Mouse (Mus musculus) kidney, embryonic 15.5 days (tissue): Measurements from ENCODE around the gene Ogdh. TPM values are rescaled to one million over a fixed set of nuclear protein-coding genes. Genes with fewer than 3 reads are reported as not detected.

Experiments
- ATAC-seq: fragments of 200-750 bp; cut with Nextera tagmentation; replicated peaks from 2 replicates; pipeline ENCODE4 v1.8.0; 2017; ENCODE audit warnings: moderate TSS enrichment; ENCODE audit not compliant: low FRiP score
- H3K27ac ChIP-seq: fragments of 300-500 bp; sonication (generic); 2 replicates; pipeline ENCODE4 v1.5.1; 2015; ENCODE audit warnings: mild to moderate bottlenecking, inconsistent platforms
- H3K27me3 ChIP-seq: fragments of 300-500 bp; sonication (generic); 2 replicates; pipeline ENCODE4 v1.6.1; 2015; ENCODE audit warnings: inconsistent platforms
- H3K36me3 ChIP-seq: fragments of 300-500 bp; sonication (generic); 2 replicates; pipeline ENCODE4 v1.6.1; 2015; ENCODE audit warnings: inconsistent platforms
- H3K4me1 ChIP-seq: fragments of 300-500 bp; sonication (generic); 2 replicates; pipeline ENCODE4 v1.6.1; 2015; ENCODE audit warnings: inconsistent platforms
- H3K4me2 ChIP-seq: fragments of 300-500 bp; sonication (generic); 2 replicates; pipeline ENCODE4 v1.6.1; 2015; ENCODE audit warnings: moderate library complexity, mild to moderate bottlenecking, inconsistent platforms
- H3K4me3 ChIP-seq: fragments of 300-500 bp; sonication (generic); replicated peaks from 2 replicates; pipeline ENCODE4 v1.5.1; 2015; ENCODE audit warnings: mild to moderate bottlenecking, inconsistent platforms
- H3K9ac ChIP-seq: fragments of 300-500 bp; sonication (generic); 2 replicates; pipeline ENCODE4 v1.6.1; 2015; ENCODE audit warnings: mild to moderate bottlenecking, inconsistent platforms
- H3K9me3 ChIP-seq: fragments of 300-500 bp; sonication (generic); replicated peaks from 2 replicates; pipeline ENCODE4 v1.6.1; 2016; ENCODE audit warnings: inconsistent platforms
- WGBS: fragments of 180-500 bp; shearing (Covaris S2); methylation state at CpG from one replicate; pipeline ENCODE4 v1.1.7; 2015; ENCODE audit warnings: mixed read lengths; 5-methylcytosine and 5-hydroxymethylcytosine counted together
- polyA plus RNA-seq: library from polyadenylated mRNA; unstranded; fragments of >200 nt; fragmentation: Nextera tagmentation; extraction: Ambion mirVana; gene quantifications from 2 replicates; pipeline ENCODE4 v1.2.1, GENCODE M21; 2015

The Ogdh gene
- polyA plus RNA-seq, 1 experiment from 2014 or later: 131 TPM

DNA sequence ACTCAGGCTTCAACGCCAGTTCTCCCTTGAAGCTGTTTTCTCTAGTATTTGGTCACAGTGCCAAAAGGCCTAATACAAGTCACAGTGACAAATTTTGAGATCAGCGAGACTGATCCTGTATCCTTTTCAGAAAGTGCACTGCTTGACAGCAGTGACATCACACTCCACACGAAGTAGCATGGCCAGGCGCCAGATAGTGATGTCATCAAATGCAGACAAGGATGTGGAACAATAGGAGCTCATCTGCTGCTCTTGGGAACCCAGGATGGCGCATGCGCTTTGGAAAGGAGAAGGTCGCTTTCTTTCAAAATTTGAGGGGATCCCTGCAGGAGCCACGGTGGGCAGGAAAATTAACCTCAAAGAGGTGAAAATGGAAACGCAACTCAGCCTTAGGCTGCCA, 81.4 kb downstream of the Ogdh start:
- no peak overlapping the region for H3K9ac ChIP-seq
- H3K36me3 ChIP-seq: no peaks in the 10 kb centered on the region
- H3K4me2 ChIP-seq: no peak overlapping the region
- H3K27me3 ChIP-seq: no peaks in the 10 kb centered on the region
- H3K4me1 ChIP-seq: no peaks in the 10 kb centered on the region
- no peak overlapping the region for H3K4me3 ChIP-seq
- no peak overlapping the region for H3K27ac ChIP-seq
- 90% methylated on average over 9 of the region's 9 CpGs for WGBS
- no peaks in the 10 kb centered on the region for H3K9me3 ChIP-seq
- no peak for ATAC-seq

DNA sequence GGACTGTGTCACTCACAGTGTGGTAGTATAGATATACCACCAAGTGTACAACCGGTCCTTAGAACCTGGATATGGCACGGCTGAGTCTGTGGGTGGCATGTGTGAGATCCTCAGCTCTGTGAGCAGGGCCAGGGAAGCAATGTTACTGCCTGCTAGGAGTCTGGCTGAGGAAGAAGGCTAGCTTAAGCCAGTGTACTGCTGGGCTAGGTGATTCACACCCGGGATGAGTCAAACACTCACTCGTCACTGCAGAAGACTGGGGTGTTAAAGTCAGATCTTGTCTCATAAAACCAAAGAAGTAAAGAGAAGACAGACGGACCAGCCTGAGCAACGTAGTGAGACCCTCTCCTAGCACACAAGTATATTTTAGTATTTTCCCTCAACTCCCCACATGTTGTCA, 89.5 kb downstream of the Ogdh start:
- H3K36me3 ChIP-seq: no peaks in the 10 kb centered on the region
- H3K4me3 ChIP-seq: no peak overlapping the region
- no peaks in the 10 kb centered on the region for H3K4me1 ChIP-seq
- no peaks in the 10 kb centered on the region for H3K9me3 ChIP-seq
- no peaks in the 10 kb centered on the region for H3K27me3 ChIP-seq
- H3K4me2 ChIP-seq: no peak overlapping the region
- no peak overlapping the region for H3K9ac ChIP-seq
- 78% methylated on average over 6 of the region's 6 CpGs for WGBS
- no peak overlapping the region for H3K27ac ChIP-seq
- no peak for ATAC-seq

DNA sequence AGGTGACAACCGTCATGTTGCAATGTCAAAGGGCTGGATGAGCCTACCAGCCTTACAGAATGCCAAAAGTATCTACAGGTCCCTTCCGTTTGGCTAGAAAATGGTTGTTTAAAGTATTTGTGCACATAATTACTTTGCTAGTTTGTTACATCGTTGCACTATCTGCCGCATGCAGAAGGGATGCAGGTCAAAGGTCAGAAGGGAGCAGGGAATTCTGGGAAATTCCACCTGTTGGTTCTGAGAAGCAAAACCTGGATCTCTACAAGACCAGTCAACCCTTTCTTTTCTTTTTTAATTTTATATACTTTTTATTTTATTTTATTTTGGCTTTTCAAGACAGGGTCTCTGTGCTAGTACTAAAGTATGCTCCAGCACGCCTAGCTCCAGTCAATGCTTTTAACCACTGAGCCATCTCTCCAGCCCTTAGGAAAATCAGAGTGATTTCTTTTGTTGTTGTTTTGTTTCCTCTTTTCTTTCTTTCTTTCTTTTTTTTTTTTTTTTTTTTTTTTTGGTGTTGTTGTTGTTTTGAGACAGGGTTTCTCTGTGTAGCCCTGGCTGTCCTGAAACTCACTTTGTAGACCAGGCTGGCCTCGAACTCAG, 96.8 kb downstream of the Ogdh start:
- Histone ChIP-seq H3K9me3 (no peaks in the 10 kb centered on the region), H3K4me2 (peak overlapping the region; percentile 80; the same call in 1 of the 2 replicates), H3K9ac (0 out of 2 replicates have a peak overlapping the region, but pooled peaks have one; percentile 76), H3K4me3 (peak overlapping the region; percentile 83; the same call in 1 of the 2 replicates), H3K27ac (peak overlapping the region; percentile 99), H3K27me3 (no peaks in the 10 kb centered on the region), H3K36me3 (peaks cover 8% of the 10 kb centered on the region), H3K4me1 (peaks cover 25% of the 10 kb centered on the region)
- WGBS: 92% methylated on average over 6 of the region's 6 CpGs
- ATAC-seq: no peak

DNA sequence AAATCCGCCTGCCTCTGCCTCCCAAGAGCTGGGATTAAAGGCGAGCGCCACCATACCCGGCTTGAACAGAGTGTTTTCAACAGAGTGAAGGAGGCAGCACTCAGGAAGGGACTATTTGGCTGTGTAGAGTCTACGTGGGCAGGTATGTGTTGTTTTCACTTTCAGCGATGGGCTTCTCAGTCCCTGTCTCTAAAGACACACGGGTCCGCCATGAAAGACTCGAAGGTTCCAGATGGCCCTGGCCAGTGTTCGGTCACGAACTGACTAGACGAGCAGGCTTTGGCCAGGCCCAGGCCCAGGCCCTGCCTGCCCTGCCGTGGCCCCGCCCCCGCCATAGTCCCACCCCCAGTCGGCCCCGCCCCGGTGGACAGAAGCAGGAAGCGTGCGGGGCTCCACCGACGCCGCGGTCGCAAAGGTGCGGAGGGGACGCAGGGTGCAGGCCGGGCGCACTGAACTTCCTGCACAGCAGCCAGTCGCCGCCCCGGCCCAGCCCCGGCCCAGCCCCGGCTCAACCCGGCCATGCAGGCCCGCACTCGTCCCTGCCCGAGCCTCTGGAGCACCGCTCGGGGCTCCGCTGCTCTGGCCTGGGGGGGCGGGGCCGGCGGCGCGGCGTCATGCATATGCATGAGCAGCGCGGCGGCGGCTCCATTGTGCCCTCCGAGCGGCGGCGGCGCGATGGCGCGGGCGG, 97.4 kb downstream of the Ogdh start, which contains the start of gene Zmiz2:
Gene Zmiz2, plus strand, starts transcription at position 349 of the 688 bp plus-strand sequence.
- WGBS: 8% methylated on average over 59 of the region's 60 CpGs
- Histone ChIP-seq H3K27ac (peak within 1 kb of the TSS; percentile 99), H3K9ac (peak within 1 kb of the TSS; percentile 76), H3K4me2 (peak within 1 kb of the TSS; percentile 80), H3K9me3 (no peaks in the 10 kb centered on the region), H3K27me3 (no peaks in the 10 kb centered on the region), H3K4me1 (peaks cover 25% of the 10 kb centered on the region), H3K4me3 (peak within 1 kb of the TSS; percentile 83), H3K36me3 (peaks cover 9% of the 10 kb centered on the region)
- ATAC-seq: peak; percentile 99

DNA sequence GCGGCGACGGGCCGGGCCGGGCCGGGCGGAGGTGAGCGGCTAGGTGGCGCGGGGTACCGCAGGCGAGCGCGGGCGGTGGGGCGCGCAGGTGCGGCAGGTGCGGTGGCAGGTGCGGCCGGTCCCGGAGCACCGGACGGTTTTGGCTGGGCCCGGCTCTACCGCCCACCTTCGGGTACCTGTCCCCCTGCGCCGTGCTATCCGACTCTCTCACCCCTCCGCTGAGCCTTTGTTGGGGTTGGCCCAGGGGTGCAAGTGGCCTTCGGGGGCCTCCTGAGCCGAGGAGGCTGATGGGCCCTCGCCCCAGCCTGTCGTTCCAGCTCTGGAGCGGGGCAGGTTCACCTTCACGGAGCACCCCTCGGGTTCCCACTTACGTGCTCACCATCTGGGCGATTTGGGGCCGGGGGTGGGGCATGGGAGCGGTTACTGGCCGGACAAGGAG, 98.1 kb downstream of the Ogdh start:
- H3K4me1 ChIP-seq: peaks cover 25% of the 10 kb centered on the region
- H3K36me3 ChIP-seq: peaks cover 15% of the 10 kb centered on the region
- H3K4me3 ChIP-seq: peak overlapping the region; percentile 83
- WGBS: 0% methylated on average over 26 of the region's 43 CpGs
- peak overlapping the region; percentile 99 for H3K27ac ChIP-seq
- H3K4me2 ChIP-seq: peak overlapping the region; percentile 80
- peak overlapping the region; percentile 76 for H3K9ac ChIP-seq
- ATAC-seq: peak; percentile 37; the same call in 1 of the 2 replicates
- no peaks in the 10 kb centered on the region for H3K27me3 ChIP-seq
- H3K9me3 ChIP-seq: no peaks in the 10 kb centered on the region

DNA sequence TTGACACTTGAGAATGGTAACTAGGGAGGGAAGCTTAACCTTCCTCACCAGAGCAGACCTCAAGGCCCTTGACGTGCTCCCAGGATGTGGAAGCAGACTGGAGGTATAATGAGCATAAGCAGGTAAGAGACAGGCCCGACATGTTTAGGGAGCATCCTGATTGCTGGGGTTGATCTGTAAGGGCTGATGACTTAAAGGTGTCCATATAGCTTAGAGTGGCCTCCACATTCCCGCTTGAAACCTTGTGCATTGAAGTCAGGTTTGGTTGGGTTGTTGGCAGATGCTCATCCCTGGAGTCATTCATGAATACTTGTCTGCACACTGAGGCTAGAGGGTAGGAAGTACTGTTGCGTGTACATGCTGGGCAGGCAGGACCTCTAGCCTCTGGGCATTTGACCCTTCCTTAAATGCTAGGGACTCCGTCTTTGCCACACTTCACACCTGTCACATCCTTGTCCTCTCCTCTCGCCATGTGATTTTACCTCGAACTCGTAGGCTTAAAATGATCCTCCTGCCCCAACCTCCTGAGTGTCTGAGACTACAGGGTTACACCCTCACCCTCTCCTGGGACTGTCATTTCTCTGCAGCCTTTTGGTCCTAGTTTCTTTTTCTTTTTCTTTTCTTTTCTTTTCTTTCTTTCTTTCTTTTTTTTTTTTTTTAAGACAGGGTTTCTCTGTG, 99.1 kb downstream of the Ogdh start:
- ATAC-seq: no peak
- Histone ChIP-seq H3K9ac (peak overlapping the region; percentile 76), H3K27me3 (no peaks in the 10 kb centered on the region), H3K36me3 (peaks cover 25% of the 10 kb centered on the region), H3K4me2 (peak overlapping the region; percentile 80), H3K4me3 (peak overlapping the region; percentile 83), H3K9me3 (no peaks in the 10 kb centered on the region), H3K27ac (no peak overlapping the region), H3K4me1 (peaks cover 25% of the 10 kb centered on the region)
- WGBS: 79% methylated on average over 8 of the region's 8 CpGs

DNA sequence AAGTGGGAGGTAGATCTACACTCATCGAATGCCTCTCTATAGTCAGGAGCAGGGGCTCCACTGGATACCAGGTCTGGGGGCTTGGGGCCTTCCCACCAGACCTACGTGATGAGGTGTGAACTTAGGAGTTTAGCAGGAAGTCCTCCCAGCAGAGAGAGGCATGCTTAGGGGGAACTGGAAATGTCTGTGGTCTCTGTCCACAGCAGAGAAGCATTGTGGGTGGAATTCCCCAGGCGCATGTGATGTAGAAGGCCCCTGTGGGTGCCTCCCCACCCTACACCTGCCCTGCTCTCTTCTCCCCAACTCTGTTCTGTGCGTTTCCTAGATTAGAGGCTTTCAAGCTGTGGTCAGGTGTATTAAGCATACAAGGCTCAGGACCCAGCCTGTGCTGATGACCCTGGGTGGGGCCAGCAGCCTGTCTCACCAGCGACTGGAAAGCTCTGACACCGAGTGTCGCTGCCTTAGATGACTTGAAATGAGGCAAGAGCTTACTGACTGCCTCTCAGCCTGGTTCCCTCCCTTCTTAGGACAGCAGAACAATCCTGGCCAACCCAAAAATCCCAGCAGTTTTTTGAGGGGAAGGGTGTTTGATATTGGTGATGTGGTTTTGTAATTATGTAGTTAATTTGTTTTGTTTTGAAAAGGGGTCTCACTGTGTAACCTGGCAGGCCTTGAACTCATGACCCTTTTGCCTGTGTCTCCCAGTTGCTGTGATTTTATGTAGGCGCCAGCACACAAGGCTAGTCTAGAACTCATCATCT, 100.3 kb downstream of the Ogdh start:
- no peak overlapping the region for H3K9ac ChIP-seq
- peaks cover 37% of the 10 kb centered on the region for H3K36me3 ChIP-seq
- H3K9me3 ChIP-seq: no peaks in the 10 kb centered on the region
- H3K4me3 ChIP-seq: no peak overlapping the region
- no peak overlapping the region for H3K4me2 ChIP-seq
- no peaks in the 10 kb centered on the region for H3K27me3 ChIP-seq
- H3K4me1 ChIP-seq: peaks cover 25% of the 10 kb centered on the region
- no peak for ATAC-seq
- no peak overlapping the region for H3K27ac ChIP-seq
- WGBS: 81% methylated on average over 8 of the region's 8 CpGs

DNA sequence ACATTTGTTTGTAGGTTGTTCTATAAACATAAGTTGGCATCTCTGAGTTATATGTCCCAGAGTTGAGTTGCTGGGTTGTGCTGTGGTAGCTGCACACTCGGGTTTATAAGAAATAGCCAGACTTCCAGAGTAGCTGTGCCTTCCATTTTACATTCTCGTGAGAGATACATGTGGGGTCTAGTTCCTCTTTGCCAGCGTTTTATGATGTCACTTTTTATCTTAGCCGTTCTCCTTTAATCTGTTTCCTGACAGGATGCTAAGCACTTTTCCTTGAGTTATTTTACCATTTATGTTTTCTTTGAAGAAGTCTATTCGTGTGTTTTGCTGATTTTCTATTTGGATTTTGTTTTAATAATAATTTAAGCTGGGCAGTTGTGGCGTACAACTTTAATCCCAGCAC, 101.4 kb downstream of the Ogdh start:
- Histone ChIP-seq H3K27ac (no peak overlapping the region), H3K4me3 (no peak overlapping the region), H3K9me3 (no peaks in the 10 kb centered on the region), H3K36me3 (peaks cover 48% of the 10 kb centered on the region), H3K4me1 (peaks cover 25% of the 10 kb centered on the region), H3K4me2 (no peak overlapping the region), H3K27me3 (no peaks in the 10 kb centered on the region), H3K9ac (no peak overlapping the region)
- WGBS: 78% methylated on average over 6 of the region's 6 CpGs
- no peak for ATAC-seq

DNA sequence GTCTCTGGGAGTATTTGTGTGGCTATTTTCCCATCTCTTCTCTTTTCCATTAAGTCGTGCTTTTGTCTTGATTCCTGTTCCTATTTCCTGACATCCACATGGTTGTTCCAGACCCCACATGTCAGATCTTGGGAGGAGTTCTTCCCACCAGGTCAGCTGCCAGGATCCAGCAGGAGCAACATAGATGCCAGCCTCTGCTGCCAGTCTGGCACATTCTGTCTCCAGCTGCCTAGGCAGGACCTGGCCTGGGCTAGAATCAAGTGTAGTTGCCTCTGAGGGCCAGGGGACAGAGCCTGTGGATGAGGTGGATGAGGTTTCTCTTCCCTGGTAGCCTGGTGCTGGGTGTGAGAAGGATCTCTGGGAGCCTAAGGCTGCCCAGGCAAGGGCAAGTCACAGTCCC, 102.4 kb downstream of the Ogdh start:
- Histone ChIP-seq H3K4me1 (peaks cover 22% of the 10 kb centered on the region), H3K27me3 (no peaks in the 10 kb centered on the region)

DNA sequence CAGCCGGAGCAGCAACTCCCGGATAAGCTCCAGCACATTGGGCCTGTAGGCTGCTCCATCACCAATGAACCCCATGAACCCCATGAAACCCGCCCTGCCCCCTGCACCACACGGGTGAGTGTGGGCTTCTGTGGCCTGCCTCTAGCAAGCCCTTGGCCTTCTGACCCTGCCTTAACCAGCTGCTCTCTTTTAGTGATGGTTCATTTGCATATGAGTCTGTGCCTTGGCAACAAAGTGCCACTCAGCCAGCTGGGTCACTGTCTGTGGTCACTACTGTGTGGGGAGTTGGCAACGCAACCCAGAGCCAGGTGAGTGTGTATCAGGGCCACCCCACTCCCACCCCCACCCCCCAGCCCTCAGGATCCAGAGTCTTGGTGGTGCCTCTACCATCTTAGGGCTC, 104.1 kb downstream of the Ogdh start:
- H3K27me3 ChIP-seq: no peaks in the 10 kb centered on the region
- 86% methylated on average over 5 of the region's 5 CpGs for WGBS

More for the DNA sequence above, 102.4 kb downstream of the Ogdh start:
- no peak overlapping the region for H3K27ac ChIP-seq
- no peak overlapping the region for H3K9ac ChIP-seq
- no peaks in the 10 kb centered on the region for H3K9me3 ChIP-seq
- H3K4me2 ChIP-seq: no peak overlapping the region
- H3K4me3 ChIP-seq: no peak overlapping the region
- peaks cover 58% of the 10 kb centered on the region for H3K36me3 ChIP-seq
- no peak for ATAC-seq
- 55% methylated on average over 1 of the region's 1 CpGs for WGBS

DNA sequence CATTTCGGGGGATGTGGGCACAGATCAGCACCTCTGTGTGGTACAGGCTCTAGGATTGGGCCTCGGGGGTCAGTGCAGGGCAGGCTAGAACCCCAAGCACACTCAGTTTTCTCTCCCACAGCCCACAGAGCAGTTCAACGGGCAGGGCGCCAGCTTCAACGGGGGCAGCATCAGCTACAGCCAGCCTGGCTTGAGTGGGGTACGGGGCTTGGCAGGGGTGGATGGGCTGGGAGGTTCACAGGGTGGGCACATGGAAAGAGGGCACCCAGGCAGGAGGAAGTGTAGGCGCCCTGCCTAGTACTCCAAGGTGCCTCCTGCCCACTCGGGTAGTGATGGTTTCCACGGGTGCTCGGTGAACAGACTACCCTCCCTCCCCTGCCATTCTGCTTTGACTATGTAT, 106.7 kb downstream of the Ogdh start:
- Histone ChIP-seq H3K27ac (no peak overlapping the region), H3K4me1 (no peaks in the 10 kb centered on the region), H3K9me3 (no peaks in the 10 kb centered on the region), H3K9ac (no peak overlapping the region), H3K36me3 (peaks cover 93% of the 10 kb centered on the region), H3K27me3 (no peaks in the 10 kb centered on the region), H3K4me2 (no peak overlapping the region), H3K4me3 (no peak overlapping the region)
- WGBS: 94% methylated on average over 10 of the region's 10 CpGs
- ATAC-seq: no peak

More for the DNA sequence above, 104.1 kb downstream of the Ogdh start:
- no peak overlapping the region for H3K27ac ChIP-seq
- no peak for ATAC-seq
- H3K9ac ChIP-seq: no peak overlapping the region
- no peak overlapping the region for H3K4me3 ChIP-seq
- no peak overlapping the region for H3K4me2 ChIP-seq
- H3K36me3 ChIP-seq: peaks cover 75% of the 10 kb centered on the region
- H3K9me3 ChIP-seq: no peaks in the 10 kb centered on the region
- peaks cover 13% of the 10 kb centered on the region for H3K4me1 ChIP-seq
